Mouse (Mus musculus): ENCODE measurements around the gene Naip6.
"Not testable (repeated sequence)": the region's sequence is repeated elsewhere in the genome, so short reads cannot be mapped to it uniquely, and the experiment has no call there.

DNA sequence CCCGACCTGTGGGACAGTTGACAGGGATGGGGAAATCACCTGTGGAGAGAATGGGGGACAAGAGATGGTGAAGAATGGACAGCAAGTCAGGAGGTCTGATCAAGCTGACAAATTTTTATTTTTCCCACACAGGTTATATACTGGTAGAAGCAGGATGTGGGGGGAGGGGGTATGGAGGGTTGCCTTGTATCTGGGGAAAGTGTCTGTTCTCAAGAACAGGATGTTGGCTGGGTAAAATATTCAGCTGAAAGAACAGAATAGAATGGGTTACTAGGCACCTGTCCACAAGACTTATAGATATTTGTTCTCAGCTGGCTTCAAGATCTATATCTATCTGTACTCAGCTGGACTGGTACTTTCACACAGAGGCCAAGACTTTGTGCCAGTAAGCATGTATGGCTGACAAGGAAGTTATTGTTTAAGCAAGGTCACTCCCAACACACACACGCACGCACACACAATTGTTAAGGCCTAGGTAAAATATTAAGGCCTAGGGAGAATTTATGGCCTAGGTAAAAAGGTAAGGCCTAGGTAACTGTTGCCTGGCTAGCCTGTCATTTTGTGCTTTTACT lies 4.9 kb upstream of the Naip6 start:
- not testable (repeated sequence) for TF ChIP-seq CTCF (IDR thresholded peaks at IDR 0.05; ENCODE audit: low read depth, low read length); GATA1 (IDR thresholded peaks at IDR 0.05; ENCODE audit: borderline replicate concordance, low read length); POLR2AphosphoS5 (IDR thresholded peaks at IDR 0.05; ENCODE audit: insufficient replicate concordance, low read depth, low read length); TAL1 (conservative IDR thresholded peaks at IDR 0.05; ENCODE audit: low read depth, low read length)

All from G1E (cell line).